Mouse (Mus musculus): ENCODE data around the gene Kbtbd7. TPM values are rescaled to one million over a fixed set of nuclear protein-coding genes. Genes with fewer than 3 reads are reported as not detected.
A peak's percentile ranks its signal among the peaks of the same experiment; 100 is the strongest.
"Not testable (repeated sequence)": the region's sequence is repeated elsewhere in the genome, so short reads cannot be mapped to it uniquely, and the experiment has no call there.

Kbtbd7 gene
- polyA plus RNA-seq, 1 experiment from 2014 or later, result 21.3 TPM

DNA sequence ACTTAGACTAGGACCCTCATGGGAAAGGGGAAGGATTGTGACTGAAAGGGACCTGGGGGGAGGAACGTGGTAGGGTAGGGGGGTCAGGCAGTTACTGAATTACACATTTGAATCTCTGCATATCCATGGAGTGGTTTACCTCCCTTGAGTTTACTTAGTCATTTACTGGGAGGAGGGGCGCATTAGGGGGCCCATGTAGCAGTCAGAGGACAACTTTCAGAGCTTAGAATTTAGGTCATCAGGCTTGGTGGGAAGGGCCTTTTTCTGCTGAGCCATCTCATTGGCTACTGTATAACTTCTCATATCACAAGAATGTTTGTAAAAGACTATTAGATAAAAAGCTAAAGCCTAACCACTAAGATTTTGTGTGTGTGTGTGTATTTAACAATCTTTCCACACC lies 15.6 kb upstream of the Kbtbd7 start:
- Histone ChIP-seq H3K27me3 (replicated peaks) (no peaks in the 10 kb centered on the region), H3K4me2 (no peak overlapping the region), H3K9me3 (no peaks in the 10 kb centered on the region), H3K36me3 (replicated peaks) (0 out of 2 replicates have a peak, but pooled peaks cover 7% of the 10 kb centered on the region), H3K4me1 (no peaks in the 10 kb centered on the region), H3K4me3 (no peak overlapping the region), H3K27ac (no peak overlapping the region), H3K9ac (no peak overlapping the region)
- ATAC-seq (replicated peaks), result no peak
- 80% methylated on average over 2 of the region's 2 CpGs for WGBS

DNA sequence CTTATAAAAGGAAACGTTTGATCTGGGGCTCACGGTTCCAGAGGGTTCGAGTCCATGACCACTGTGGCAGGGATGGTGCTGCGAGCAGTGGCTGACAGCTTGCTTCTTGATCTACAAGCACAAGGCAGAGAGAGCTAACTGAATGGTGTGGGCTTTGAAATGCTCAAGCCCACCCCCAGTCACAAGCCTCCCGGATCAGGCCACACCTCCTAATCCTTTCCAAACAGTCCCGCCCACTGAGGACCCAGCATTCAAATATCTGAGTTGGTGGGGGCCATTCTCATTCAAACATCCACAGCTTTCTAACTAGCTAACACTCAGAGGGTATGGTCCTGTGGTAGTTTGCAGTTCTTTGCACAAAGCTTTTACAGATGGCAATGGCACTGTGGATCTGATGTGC lies 13.2 kb upstream of the Kbtbd7 start:
- no peak overlapping the region for H3K9ac ChIP-seq
- 0 out of 2 replicates have a peak, but pooled peaks cover 4% of the 10 kb centered on the region for H3K36me3 ChIP-seq (replicated peaks)
- no peak overlapping the region for H3K27ac ChIP-seq
- no peaks in the 10 kb centered on the region for H3K27me3 ChIP-seq (replicated peaks)
- ATAC-seq (replicated peaks), result no peak
- no peak overlapping the region for H3K4me3 ChIP-seq
- no peaks in the 10 kb centered on the region for H3K4me1 ChIP-seq
- 70% methylated on average over 6 of the region's 6 CpGs for WGBS
- no peak overlapping the region for H3K4me2 ChIP-seq
- no peaks in the 10 kb centered on the region for H3K9me3 ChIP-seq

- H3K36me3 ChIP-seq (replicated peaks), result no peaks in the 10 kb centered on the region
- ATAC-seq (replicated peaks), result no peak
- no peak overlapping the region for H3K4me3 ChIP-seq
- H3K27me3 ChIP-seq (replicated peaks), result no peaks in the 10 kb centered on the region
- no peak overlapping the region for H3K9ac ChIP-seq
- H3K27ac ChIP-seq, result no peak overlapping the region
- no peak overlapping the region for H3K4me2 ChIP-seq
- H3K9me3 ChIP-seq, result no peaks in the 10 kb centered on the region
- 42% methylated on average over 20 of the region's 20 CpGs for WGBS
- no peaks in the 10 kb centered on the region for H3K4me1 ChIP-seq
Measured at GRCm38 (mm10) chr14:79420083-79420685, 6.1 kb upstream of the Kbtbd7 start.

- H3K9ac ChIP-seq, result peak overlapping the region; percentile 63
- not testable (repeated sequence) for H3K27me3 ChIP-seq (replicated peaks); H3K4me1 ChIP-seq; H3K9me3 ChIP-seq
- peak overlapping the region; percentile 59 for H3K4me3 ChIP-seq
- H3K27ac ChIP-seq, result peak overlapping the region; percentile 89
- ATAC-seq (replicated peaks), result peak; percentile 73
- WGBS, result 57% methylated on average over 12 of the region's 59 CpGs
- peaks cover 11% of the 10 kb centered on the region; the same call in 1 of the 2 replicates for H3K36me3 ChIP-seq (replicated peaks)
- peak overlapping the region; percentile 51 for H3K4me2 ChIP-seq
Measured at GRCm38 (mm10) chr14:79426730-79427365, 537 bp downstream of the Kbtbd7 start.

DNA sequence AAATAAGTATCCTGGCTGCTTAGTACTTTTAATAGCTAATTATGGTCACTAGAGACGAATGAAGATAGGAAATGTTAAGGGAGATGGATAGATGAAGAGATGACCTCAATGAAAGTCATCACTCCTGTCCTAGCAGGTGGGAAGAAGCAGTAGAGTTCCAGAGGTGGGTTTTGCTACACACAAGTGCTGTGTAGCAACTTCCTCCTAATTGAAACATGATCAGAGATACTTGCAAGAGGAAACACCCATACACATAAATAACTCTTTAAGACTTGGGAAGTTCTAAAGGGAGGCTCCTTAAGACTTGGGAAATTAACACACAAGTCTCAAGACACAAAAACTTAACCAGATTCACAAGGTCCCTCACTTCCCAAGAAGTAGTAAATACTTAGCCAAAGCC lies 7.8 kb downstream of the Kbtbd7 start:
- no peak overlapping the region for H3K4me2 ChIP-seq
- no peaks in the 10 kb centered on the region for H3K36me3 ChIP-seq (replicated peaks)
- no peak overlapping the region for H3K27ac ChIP-seq
- H3K4me3 ChIP-seq, result no peak overlapping the region
- 94% methylated on average over 1 of the region's 1 CpGs for WGBS
- ATAC-seq (replicated peaks), result no peak
- no peaks in the 10 kb centered on the region for H3K4me1 ChIP-seq
- no peaks in the 10 kb centered on the region for H3K27me3 ChIP-seq (replicated peaks)
- H3K9me3 ChIP-seq, result no peaks in the 10 kb centered on the region
- no peak overlapping the region for H3K9ac ChIP-seq

DNA sequence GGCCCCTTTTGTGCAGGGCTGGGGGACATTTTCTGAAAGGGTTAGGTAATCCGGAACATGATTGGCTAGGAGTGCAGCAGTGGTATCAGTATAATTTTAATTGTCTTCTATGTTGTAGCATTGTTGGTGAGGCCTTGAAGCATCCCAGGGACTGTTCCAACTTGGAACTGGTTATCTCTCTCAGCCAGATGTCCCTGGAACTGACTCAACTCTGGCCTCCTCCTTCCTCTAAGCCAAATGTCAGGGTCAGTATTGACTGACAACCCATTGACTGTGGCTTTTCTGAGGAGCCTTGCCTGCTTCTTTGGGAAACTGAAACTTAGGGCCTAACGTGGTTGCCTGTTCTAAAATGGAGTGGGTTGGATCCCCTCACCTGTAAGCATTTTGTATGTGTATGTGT lies 14.3 kb downstream of the Kbtbd7 start:
- Histone ChIP-seq H3K27me3 (replicated peaks) (no peaks in the 10 kb centered on the region), H3K4me2 (no peak overlapping the region), H3K9me3 (no peaks in the 10 kb centered on the region), H3K27ac (no peak overlapping the region), H3K9ac (no peak overlapping the region), H3K4me3 (no peak overlapping the region), H3K4me1 (peaks cover 16% of the 10 kb centered on the region), H3K36me3 (replicated peaks) (no peaks in the 10 kb centered on the region)
- ATAC-seq (replicated peaks), result no peak
- WGBS, result 82% methylated on average over 2 of the region's 2 CpGs

DNA sequence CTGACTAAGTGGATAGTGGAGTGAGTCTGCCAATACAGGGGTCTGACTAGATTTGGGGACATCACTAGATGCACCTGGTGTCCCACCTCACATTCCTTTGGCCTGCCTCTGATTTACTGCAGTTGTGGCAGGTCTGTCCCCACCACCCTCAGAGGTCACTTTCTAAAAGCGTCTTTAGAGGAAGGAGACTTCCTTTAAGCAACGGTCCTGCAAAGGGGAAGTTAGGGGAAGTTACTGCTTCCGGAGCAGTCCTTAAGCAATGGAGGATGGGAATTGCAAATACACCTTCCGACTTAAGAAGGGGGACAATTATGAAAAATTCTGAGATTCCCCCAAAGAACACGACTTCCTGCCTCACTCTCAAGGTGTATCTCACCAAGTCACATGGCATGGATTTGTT lies 15.1 kb downstream of the Kbtbd7 start:
- Histone ChIP-seq H3K27me3 (replicated peaks) (no peaks in the 10 kb centered on the region), H3K4me1 (peaks cover 22% of the 10 kb centered on the region), H3K27ac (no peak overlapping the region), H3K9me3 (no peaks in the 10 kb centered on the region), H3K36me3 (replicated peaks) (no peaks in the 10 kb centered on the region), H3K4me2 (no peak overlapping the region), H3K4me3 (no peak overlapping the region), H3K9ac (no peak overlapping the region)
- no peak for ATAC-seq (replicated peaks)
- WGBS, result 90% methylated on average over 5 of the region's 5 CpGs

GRCm38 (mm10) chr14:79444601-79445000 lies 18.3 kb downstream of the Kbtbd7 start:
- ATAC-seq (replicated peaks), result peak; percentile 59
- no peak overlapping the region for H3K4me3 ChIP-seq
- H3K27ac ChIP-seq, result peak overlapping the region; percentile 87
- peaks cover 22% of the 10 kb centered on the region for H3K4me1 ChIP-seq
- H3K36me3 ChIP-seq (replicated peaks), result no peaks in the 10 kb centered on the region
- peak overlapping the region; percentile 49 for H3K4me2 ChIP-seq
- no peaks in the 10 kb centered on the region for H3K9me3 ChIP-seq
- 59% methylated on average over 9 of the region's 9 CpGs for WGBS
- no peak overlapping the region for H3K9ac ChIP-seq
- no peaks in the 10 kb centered on the region for H3K27me3 ChIP-seq (replicated peaks)

DNA sequence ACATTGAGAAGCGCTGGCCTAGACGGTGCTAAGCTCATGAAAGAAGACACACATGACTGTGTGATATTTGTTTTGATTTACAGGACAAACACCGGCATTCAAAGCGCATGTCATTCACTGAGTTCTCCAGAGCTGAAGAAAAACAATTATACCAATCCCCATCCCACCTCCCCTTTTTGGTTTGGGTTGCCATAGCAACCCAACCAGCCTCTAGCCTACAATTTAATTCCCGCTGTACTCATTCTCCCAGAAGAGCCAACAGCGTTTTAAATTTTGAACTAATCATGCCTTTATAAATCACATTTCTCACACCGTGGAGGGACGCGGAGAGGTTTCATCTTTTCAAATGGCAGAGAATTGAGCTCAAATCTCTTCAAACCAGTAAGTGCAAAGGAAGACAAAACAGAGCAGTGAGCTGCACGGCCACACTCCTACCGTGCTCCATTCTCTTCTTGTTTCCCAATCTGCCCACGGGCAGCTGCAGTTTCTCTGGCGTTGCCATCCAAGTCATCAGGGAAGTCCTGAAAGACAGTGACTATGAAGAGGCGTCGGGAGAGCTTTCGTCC lies 18.8 kb downstream of the Kbtbd7 start:
- no peaks in the 10 kb centered on the region for H3K27me3 ChIP-seq (replicated peaks)
- H3K4me1 ChIP-seq, result peaks cover 22% of the 10 kb centered on the region
- peak overlapping the region; percentile 49 for H3K4me2 ChIP-seq
- peak overlapping the region; percentile 87 for H3K27ac ChIP-seq
- 8% methylated on average over 16 of the region's 16 CpGs for WGBS
- peak; percentile 87 for ATAC-seq (replicated peaks)
- peak overlapping the region; percentile 29; the same call in 1 of the 2 replicates for H3K9ac ChIP-seq
- H3K36me3 ChIP-seq (replicated peaks), result no peaks in the 10 kb centered on the region
- no peaks in the 10 kb centered on the region for H3K9me3 ChIP-seq
- H3K4me3 ChIP-seq, result peak overlapping the region; percentile 27

DNA sequence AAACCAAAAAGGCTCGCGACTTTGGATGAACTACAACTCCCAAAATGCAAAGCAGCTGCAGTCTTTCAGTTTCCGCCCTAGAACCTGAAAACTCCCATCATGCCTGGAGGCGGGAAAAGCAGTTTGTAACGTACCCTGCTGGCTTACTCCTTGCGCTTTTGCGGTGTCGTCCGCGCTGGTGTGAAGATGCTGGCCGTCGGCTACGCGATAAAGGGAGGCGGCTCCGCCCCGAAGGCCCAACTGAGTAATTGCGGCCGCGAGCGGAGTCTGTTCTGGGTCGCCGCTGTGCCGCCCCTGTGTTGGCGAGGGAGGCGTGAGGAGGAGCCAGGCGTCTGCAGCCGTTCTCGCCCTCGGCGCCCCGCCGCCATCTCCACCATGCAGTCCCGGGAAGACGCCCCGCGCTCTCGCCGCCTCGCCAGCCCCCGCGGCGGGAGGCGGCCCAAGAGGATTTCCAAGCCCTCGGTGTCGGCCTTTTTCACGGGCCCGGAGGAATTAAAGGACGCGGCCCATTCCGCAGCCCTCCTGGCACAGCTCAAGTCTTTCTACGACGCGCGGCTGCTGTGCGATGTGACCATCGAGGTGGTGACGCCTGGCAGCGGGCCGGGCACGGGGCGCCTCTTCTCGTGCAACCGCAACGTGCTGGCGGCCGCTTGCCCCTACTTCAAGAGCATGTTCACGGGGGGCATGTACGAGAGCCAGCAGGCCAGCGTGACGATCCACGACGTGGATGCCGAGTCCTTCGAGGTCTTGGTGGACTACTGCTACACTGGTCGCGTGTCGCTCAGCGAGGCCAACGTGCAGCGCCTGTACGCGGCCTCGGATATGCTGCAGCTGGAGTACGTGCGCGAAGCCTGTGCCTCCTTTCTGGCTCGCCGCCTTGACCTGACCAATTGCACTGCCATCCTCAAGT lies 25.6 kb downstream of the Kbtbd7 start, which contains the start of gene Kbtbd6:
Gene Kbtbd6 (plus strand): TSS at position 155 of the 910 bp plus-strand sequence.
- not testable (repeated sequence) for H3K4me1 ChIP-seq; H3K36me3 ChIP-seq (replicated peaks); H3K27ac ChIP-seq; H3K27me3 ChIP-seq (replicated peaks); H3K9me3 ChIP-seq
- WGBS, result 19% methylated on average over 47 of the region's 89 CpGs
- peak within 1 kb of the TSS; percentile 27 for H3K9ac ChIP-seq
- ATAC-seq (replicated peaks), result peak; percentile 90
- peak within 1 kb of the TSS; percentile 65 for H3K4me2 ChIP-seq
- peak within 1 kb of the TSS; percentile 51 for H3K4me3 ChIP-seq

DNA sequence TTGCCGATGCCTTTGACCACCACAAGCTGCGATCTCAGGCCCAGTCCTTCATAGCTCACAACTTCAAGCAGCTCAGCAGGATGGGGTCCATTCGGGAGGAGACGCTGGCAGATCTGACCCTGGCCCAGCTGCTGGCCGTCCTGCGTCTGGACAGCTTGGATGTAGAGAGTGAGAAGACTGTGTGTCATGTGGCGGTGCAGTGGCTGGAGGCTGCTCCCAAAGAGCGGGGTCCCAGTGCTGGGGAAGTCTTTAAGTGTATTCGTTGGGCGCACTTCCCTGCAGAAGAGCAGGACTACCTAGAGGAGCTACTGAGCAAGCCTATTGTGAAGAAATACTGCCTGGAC lies 26.3 kb downstream of the Kbtbd7 start:
- H3K9ac ChIP-seq; H3K4me2 ChIP-seq; H3K27me3 ChIP-seq (replicated peaks); H3K4me1 ChIP-seq; H3K4me3 ChIP-seq; H3K9me3 ChIP-seq; H3K36me3 ChIP-seq (replicated peaks); H3K27ac ChIP-seq: not testable (repeated sequence)
- 97% methylated on average over 7 of the region's 10 CpGs for WGBS
- peak; percentile 44 for ATAC-seq (replicated peaks)

GRCm38 (mm10) chr14:79460401-79460800 lies 34.1 kb downstream of the Kbtbd7 start:
- no peak overlapping the region for H3K9ac ChIP-seq

More at GRCm38 (mm10) chr14:79460401-79460800, 34.1 kb downstream of the Kbtbd7 start:
- H3K36me3 ChIP-seq (replicated peaks), result peaks cover 27% of the 10 kb centered on the region
- WGBS, result 88% methylated on average over 1 of the region's 1 CpGs
- no peaks in the 10 kb centered on the region for H3K9me3 ChIP-seq
- H3K4me1 ChIP-seq, result no peaks in the 10 kb centered on the region
- H3K4me2 ChIP-seq, result no peak overlapping the region
- no peak overlapping the region for H3K27ac ChIP-seq
- no peak for ATAC-seq (replicated peaks)
- H3K27me3 ChIP-seq (replicated peaks), result no peaks in the 10 kb centered on the region
- no peak overlapping the region for H3K4me3 ChIP-seq
